ENCODE assay signal across 19 mouse cellular contexts in the genomic region with DNA sequence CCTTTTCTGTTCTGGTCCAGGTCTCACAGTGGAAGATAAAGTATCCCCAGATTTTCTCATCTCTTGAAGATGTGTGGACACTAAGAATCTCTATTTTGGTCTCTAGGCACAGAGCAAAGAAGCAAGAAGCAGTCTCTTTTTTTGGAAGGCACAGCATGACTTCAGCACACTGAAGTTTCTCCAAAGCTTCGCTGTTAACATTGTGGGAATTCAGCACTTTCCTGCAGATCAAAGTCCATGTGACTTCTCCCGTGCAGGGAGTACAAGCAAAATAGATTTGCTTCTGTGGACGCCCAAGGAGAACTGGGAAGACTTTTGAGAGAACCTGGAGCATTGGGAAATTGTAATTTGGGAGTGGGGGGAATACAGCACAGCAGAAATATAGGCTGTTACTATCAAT. TPM values are rescaled to one million over a fixed set of nuclear protein-coding genes. Genes with fewer than 3 reads are reported as not detected.
DNase-seq lines count a peak whose midpoint lies in the region; ATAC-seq lines count a peak whose summit lies in the region.
"Had no signal": no experiment of that assay in that cellular context is flagged by ENCODE, and none has a peak within 500 bp of the region (broad histone marks: within the 10 kb centered on the region; RNA-seq: fewer than 3 reads in every experiment).

No protein-coding gene starts in this region.

- no peaks in the 10 kb centered on the region for H3K27me3 ChIP-seq in kidney, embryonic 14.5 days (ENCODE audit: control insufficient read depth, insufficient read depth, low read length)
- H3K27me3 ChIP-seq in forebrain, embryonic 14.5 days (replicated peaks; ENCODE audit: control insufficient read depth, insufficient read depth, low read length), result no peaks in the 10 kb centered on the region
- H3K27me3 ChIP-seq: forebrain, embryonic 13.5 days; heart, embryonic 15.5 days; hindbrain, embryonic 13.5 days had no signal

- peak; percentile 47 to 58 for DNase-seq in kidney, adult 8-10 months
- peak; percentile 19 for DNase-seq in right cerebral cortex, adult 18-20 months
- DNase-seq in right cerebral cortex, postnatal 14 days, result no peak
- DNase-seq in kidney, postnatal 36 days, result peak; percentile 42 to 47
- no peak for DNase-seq in gastrocnemius, postnatal 4 days (ENCODE audit: low spot score in 2 of 2)
- no peak for DNase-seq in forebrain, embryonic 14.5 days (ENCODE audit: low spot score)
- DNase-seq: adrenal gland, adult 2 months; adrenal gland, postnatal 25 days; cerebellum, adult 2 months; cerebellum, postnatal 10 days; gastrocnemius, postnatal 10 days; heart, adult 2 months; heart, postnatal 14 days had no signal

- H3K9ac ChIP-seq in kidney, embryonic 14.5 days (ENCODE audit: low read depth, low read length), result no peak overlapping the region
- H3K9ac ChIP-seq in forebrain, embryonic 14.5 days (ENCODE audit: low read length), result no peak overlapping the region
- H3K9ac ChIP-seq: forebrain, embryonic 13.5 days; heart, embryonic 15.5 days; hindbrain, embryonic 13.5 days had no signal

- 70% methylated on average over 3 of the region's 3 CpGs for WGBS in kidney, embryonic 14.5 days
- 80% methylated on average over 3 of the region's 3 CpGs for WGBS in forebrain, embryonic 14.5 days

- no peak overlapping the region for H3K27ac ChIP-seq in kidney, embryonic 14.5 days (ENCODE audit: low read depth, low read length)
- H3K27ac ChIP-seq in forebrain, embryonic 14.5 days (ENCODE audit: low read depth, low read length), result no peak overlapping the region
- H3K27ac ChIP-seq: embryonic facial prominence, embryonic 10.5 days; forebrain, embryonic 13.5 days; heart, adult 2 months; heart, embryonic 15.5 days; hindbrain, embryonic 13.5 days had no signal

- H3K4me3 ChIP-seq in kidney, embryonic 14.5 days (ENCODE audit: low read length), result no peak overlapping the region
- no peak overlapping the region for H3K4me3 ChIP-seq in forebrain, embryonic 14.5 days (ENCODE audit: low read depth, low read length)
- H3K4me3 ChIP-seq: embryonic facial prominence, embryonic 10.5 days; forebrain, embryonic 13.5 days; heart, adult 2 months; heart, embryonic 15.5 days; hindbrain, embryonic 13.5 days had no signal

- H3K4me2 ChIP-seq in kidney, embryonic 14.5 days (replicated peaks; ENCODE audit: low read depth, low read length), result no peak overlapping the region
- no peak overlapping the region for H3K4me2 ChIP-seq in forebrain, embryonic 14.5 days (ENCODE audit: low read length)
- H3K4me2 ChIP-seq: forebrain, embryonic 13.5 days; heart, embryonic 11.5 days; heart, embryonic 15.5 days; hindbrain, embryonic 13.5 days had no signal

- no peaks in the 10 kb centered on the region for H3K4me1 ChIP-seq in kidney, embryonic 14.5 days (ENCODE audit: control insufficient read depth, insufficient read depth, low read length)
- no peaks in the 10 kb centered on the region for H3K4me1 ChIP-seq in forebrain, embryonic 14.5 days (ENCODE audit: control insufficient read depth, insufficient read depth, low read length)
- H3K4me1 ChIP-seq: embryonic facial prominence, embryonic 10.5 days; forebrain, embryonic 13.5 days; heart, embryonic 15.5 days; hindbrain, embryonic 13.5 days had no signal

- no peaks in the 10 kb centered on the region for H3K36me3 ChIP-seq in kidney, embryonic 14.5 days (ENCODE audit: control insufficient read depth, insufficient read depth, low read length)
- H3K36me3 ChIP-seq in forebrain, embryonic 14.5 days (ENCODE audit: control insufficient read depth, insufficient read depth, low read length), result no peaks in the 10 kb centered on the region
- H3K36me3 ChIP-seq: embryonic facial prominence, embryonic 10.5 days; heart, embryonic 15.5 days; hindbrain, embryonic 13.5 days had no signal

- no peak for ATAC-seq in kidney, embryonic 14.5 days (ENCODE audit: low FRiP score, low TSS enrichment)
- no peak for ATAC-seq in forebrain, embryonic 14.5 days
- ATAC-seq: forebrain, embryonic 13.5 days had no signal

- no peaks in the 10 kb centered on the region for H3K9me3 ChIP-seq in kidney, embryonic 14.5 days (ENCODE audit: control insufficient read depth, low read length)
- no peaks in the 10 kb centered on the region for H3K9me3 ChIP-seq in forebrain, embryonic 14.5 days (replicated peaks; ENCODE audit: control insufficient read depth, low read length)
- H3K9me3 ChIP-seq: embryonic facial prominence, embryonic 10.5 days; forebrain, embryonic 13.5 days; heart, embryonic 15.5 days; hindbrain, embryonic 13.5 days had no signal

RNA-seq across cellular contexts. Expression of a gene that starts 56.4 kb away (rescaled TPM):
- 23.2 and 26.1 TPM in 2 replicates for polyA plus RNA-seq in kidney, embryonic 14.5 days (2014; fragmentation: Nextera tagmentation; extraction: Ambion mirVana)
- total RNA-seq in gastrocnemius, postnatal 4 days (2021), result 10 to 100 TPM; 29.1 to 32.1 TPM
- polyA plus RNA-seq in forebrain, embryonic 14.5 days (2014; fragmentation: Nextera tagmentation; extraction: Ambion mirVana), result 38.0 and 47.1 TPM in 2 replicates

Comparison
In these comparisons a context has a peak if more than half of its experiments do, and no peak if none do; other contexts are left out.
1. DNase-seq: peak in kidney, adult 8-10 months (2 of 2), right cerebral cortex, adult 18-20 months (single experiment) and kidney, postnatal 36 days (2 of 2); none in right cerebral cortex, postnatal 14 days (single experiment), gastrocnemius, postnatal 4 days (0 of 2) and forebrain, embryonic 14.5 days (single experiment).